Mouse (Mus musculus) ES-CJ7 (cell line): ENCODE measurements around the gene Gnb1l.
A peak's percentile ranks its signal among the peaks of the same experiment; 100 is the strongest.
"Not testable (repeated sequence)": the region's sequence is repeated elsewhere in the genome, so short reads cannot be mapped to it uniquely, and the experiment has no call there.

Experiments used
- DNase-seq: peaks from one replicate; pipeline ENCODE4 v3.0.0; 2011; ENCODE audit warnings: low read depth, low spot score

Gene Gnb1l

GRCm38 (mm10) chr16:18482431-18482830 lies 16.1 kb upstream of the Gnb1l start:
- no peak for DNase-seq

GRCm38 (mm10) chr16:18483839-18484238 lies 14.7 kb upstream of the Gnb1l start:
- DNase-seq = no peak

GRCm38 (mm10) chr16:18484386-18484785 lies 14.1 kb upstream of the Gnb1l start:
- DNase-seq = no peak

- peak; percentile 72 for DNase-seq
Observed at GRCm38 (mm10) chr16:18484794-18485435, 13.6 kb upstream of the Gnb1l start.

- DNase-seq = peak; percentile 78
Observed at GRCm38 (mm10) chr16:18486126-18486525, 12.4 kb upstream of the Gnb1l start.

- DNase-seq = no peak
Observed at GRCm38 (mm10) chr16:18490281-18490680, 8.2 kb upstream of the Gnb1l start.

- peak; percentile 30 for DNase-seq
Observed at GRCm38 (mm10) chr16:18490894-18491293, 7.6 kb upstream of the Gnb1l start.

GRCm38 (mm10) chr16:18497865-18498515 lies 523 bp upstream of the Gnb1l start:
- DNase-seq = no peak

- DNase-seq = no peak
Observed at GRCm38 (mm10) chr16:18498996-18499395, 483 bp downstream of the Gnb1l start.

GRCm38 (mm10) chr16:18501531-18501930 lies 3.0 kb downstream of the Gnb1l start:
- no peak for DNase-seq

- no peak for DNase-seq
Observed at GRCm38 (mm10) chr16:18503566-18504342, 5.2 kb downstream of the Gnb1l start.

- DNase-seq = no peak
Observed at GRCm38 (mm10) chr16:18506524-18507199, 8.1 kb downstream of the Gnb1l start.

- no peak for DNase-seq
Observed at GRCm38 (mm10) chr16:18507200-18507549, 8.7 kb downstream of the Gnb1l start.

- DNase-seq = no peak
Observed at GRCm38 (mm10) chr16:18511741-18512140, 13.2 kb downstream of the Gnb1l start.

GRCm38 (mm10) chr16:18513508-18513907 lies 15.0 kb downstream of the Gnb1l start:
- no peak for DNase-seq

GRCm38 (mm10) chr16:18518091-18518490 lies 19.6 kb downstream of the Gnb1l start:
- no peak for DNase-seq

- DNase-seq = no peak
Observed at GRCm38 (mm10) chr16:18523563-18524245, 25.2 kb downstream of the Gnb1l start.

GRCm38 (mm10) chr16:18528656-18529055 lies 30.1 kb downstream of the Gnb1l start:
- no peak for DNase-seq

- DNase-seq = not testable (repeated sequence)
Observed at GRCm38 (mm10) chr16:18533061-18533460, 34.5 kb downstream of the Gnb1l start.

GRCm38 (mm10) chr16:18537407-18537990 lies 39.0 kb downstream of the Gnb1l start:
- DNase-seq = no peak

GRCm38 (mm10) chr16:18539281-18539680 lies 40.8 kb downstream of the Gnb1l start:
- no peak for DNase-seq
